Mouse (Mus musculus) cerebellum, adult 9-10 months (tissue): ENCODE measurements around the gene Zfp37.
A peak's percentile ranks its signal among the peaks of the same experiment; 100 is the strongest.
"Not testable (repeated sequence)": the region's sequence is repeated elsewhere in the genome, so short reads cannot be mapped to it uniquely, and the experiment has no call there.

Experiments used
- DNase-seq: peaks from one replicate; pipeline ENCODE4 v3.0.0; 2022

Zfp37 gene

DNA sequence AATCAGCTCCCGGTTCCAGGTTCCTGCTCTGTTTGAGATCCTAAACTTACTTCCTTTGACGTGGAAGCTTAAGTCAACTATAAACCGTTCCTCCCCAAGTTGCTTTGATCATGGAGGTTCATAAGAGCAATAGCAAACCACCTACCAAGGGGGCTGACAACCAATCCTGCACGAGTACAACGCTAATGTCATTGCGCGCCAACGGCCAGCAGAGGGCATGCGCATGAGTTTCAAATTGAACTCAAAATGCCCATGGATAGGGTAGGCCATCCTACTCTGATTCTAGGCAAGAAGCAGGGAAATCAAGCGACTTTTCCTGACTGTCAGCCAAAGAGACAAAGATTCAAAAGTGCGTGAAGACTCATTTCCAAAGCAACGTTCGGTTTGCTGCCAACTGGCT, at the start of gene Zfp37:
Zfp37 (minus strand) TSS at position 279 of the 400 bp plus-strand sequence.
- no peak for DNase-seq

DNA sequence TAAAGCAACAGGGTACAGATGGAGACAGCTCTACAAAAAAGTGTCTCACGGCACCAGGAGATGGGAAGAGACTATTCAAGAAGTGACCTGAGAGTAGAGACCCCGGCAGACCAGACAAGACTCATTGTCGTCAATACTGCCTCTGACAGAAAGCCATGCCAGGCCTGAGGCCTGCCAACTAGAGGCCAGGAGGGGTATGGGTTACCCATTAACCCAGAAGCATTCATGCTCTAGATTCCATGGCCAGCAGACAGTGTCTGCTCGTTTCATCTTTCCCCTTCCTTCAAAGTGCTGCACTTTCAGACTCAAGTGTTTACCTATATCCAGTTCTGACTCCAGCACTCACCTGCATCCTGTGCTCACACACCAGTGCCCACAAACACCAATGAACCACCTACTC, 47.2 kb upstream of the Zfp37 start:
- no peak for DNase-seq

- no peak for DNase-seq
These were observed 46.4 kb upstream of the Zfp37 start for GRCm38 (mm10) chr4:62277222-62277621.

- DNase-seq = no peak
These were observed 45.8 kb upstream of the Zfp37 start for GRCm38 (mm10) chr4:62276642-62277041.

GRCm38 (mm10) chr4:62274841-62275536, 44.1 kb upstream of the Zfp37 start:
- no peak for DNase-seq

DNA sequence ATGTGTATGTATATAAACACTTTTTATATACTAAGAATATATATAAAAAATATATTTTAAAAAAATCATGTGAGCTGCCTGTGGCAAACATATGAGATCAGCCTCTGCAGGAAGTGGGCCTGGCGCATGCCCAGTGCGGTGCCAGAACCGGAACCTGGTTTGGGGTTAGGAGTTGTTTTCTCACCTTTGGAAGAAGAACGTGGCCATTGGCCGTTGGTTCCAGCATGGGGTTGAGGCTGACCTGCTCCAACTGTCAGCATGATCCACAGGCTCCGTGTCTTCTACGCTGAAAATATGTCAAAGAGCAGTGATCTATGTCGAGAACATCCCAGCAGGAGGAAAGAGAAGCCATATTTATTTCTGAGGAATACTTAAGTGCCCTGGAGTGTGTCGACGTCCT, 43.1 kb upstream of the Zfp37 start:
- DNase-seq = no peak

DNA sequence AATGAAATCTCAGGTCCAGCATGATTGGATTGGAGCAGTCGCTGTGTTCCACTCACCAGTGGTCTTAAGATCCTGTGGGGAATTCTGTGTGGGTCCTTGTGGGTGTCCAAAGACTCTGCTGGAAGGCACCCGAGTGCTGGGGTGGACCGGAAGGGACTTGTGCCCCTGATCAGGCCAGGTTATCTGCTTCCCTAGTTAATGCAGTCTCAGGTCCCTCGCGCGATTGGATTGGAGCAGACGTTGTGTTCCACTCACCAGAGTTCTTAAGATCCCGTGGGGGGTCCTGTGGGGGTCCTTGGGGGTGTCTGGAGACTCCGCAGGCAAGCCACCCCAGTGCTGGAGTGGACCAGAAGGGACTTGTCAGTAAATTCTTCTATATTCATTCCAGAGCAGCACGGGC, 41.8 kb upstream of the Zfp37 start:
- DNase-seq = no peak

GRCm38 (mm10) chr4:62267101-62267500, 36.3 kb upstream of the Zfp37 start:
- no peak for DNase-seq

DNA sequence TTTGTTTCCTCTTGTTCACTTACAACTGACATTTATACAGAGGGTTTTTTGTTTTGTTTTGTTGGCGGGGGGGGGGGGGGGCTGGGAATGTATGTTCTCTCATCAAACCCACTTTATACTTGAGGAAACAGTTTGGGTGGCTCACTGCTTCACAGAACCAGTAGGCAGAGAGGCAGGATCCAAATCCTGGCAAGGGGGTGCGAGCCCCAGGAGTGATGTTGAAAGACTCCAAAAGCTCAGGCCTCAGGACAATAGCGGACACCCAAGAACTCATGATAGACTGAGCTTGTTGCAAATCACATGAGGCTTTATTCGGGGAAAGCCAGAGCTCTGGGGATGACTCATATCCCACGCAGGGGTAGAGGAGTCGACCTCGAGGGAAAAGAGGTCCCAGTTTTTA, 35.2 kb upstream of the Zfp37 start:
- not testable (repeated sequence) for DNase-seq

- DNase-seq = no peak
These were observed 34.4 kb upstream of the Zfp37 start for GRCm38 (mm10) chr4:62265154-62265836.

- peak; percentile 5 for DNase-seq
These were observed 32.4 kb upstream of the Zfp37 start for GRCm38 (mm10) chr4:62263133-62263844.

DNA sequence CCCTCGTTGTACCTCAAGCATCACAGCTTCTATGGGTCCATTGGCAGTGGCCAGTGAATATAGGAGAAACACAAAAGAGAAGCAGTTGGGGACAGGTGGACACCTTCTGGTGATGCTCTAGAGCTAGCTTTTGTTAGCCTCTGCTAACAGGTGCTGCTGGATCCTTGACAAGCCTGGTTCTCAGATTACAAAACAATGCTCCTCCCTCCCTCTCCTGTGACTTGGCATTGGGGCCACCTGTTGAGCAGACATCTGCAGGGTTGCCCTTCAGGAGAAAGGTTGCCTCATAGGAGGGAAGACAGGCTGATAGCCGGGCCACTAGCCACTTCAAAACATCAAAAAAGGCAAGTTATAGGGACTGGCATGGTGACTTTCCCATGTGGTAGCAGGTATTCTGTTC, 31.4 kb upstream of the Zfp37 start, which contains the start of gene Slc31a2:
Slc31a2 (plus strand) TSS at position 287 of the 400 bp plus-strand sequence.
- no peak for DNase-seq

DNA sequence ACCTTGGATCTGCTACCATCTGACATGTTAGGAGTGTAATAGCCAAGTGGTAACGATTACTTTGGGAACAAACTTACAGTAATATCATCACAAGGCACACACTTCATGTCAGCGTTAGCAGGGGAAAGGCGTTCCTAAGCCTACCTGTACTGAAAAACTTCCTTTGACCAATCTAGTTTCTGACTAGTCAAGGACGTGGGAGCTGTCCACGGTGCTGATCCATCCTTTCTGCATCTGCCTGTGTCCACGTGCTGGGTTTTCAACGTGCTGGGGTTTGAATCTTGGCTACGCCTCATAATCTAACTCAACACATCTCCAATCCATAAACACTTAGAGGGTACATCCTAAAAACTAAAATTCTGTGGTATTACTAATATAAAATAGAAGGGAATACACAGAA, 26.1 kb upstream of the Zfp37 start:
- DNase-seq = no peak

GRCm38 (mm10) chr4:62254551-62254950, 23.7 kb upstream of the Zfp37 start:
- DNase-seq = no peak

DNA sequence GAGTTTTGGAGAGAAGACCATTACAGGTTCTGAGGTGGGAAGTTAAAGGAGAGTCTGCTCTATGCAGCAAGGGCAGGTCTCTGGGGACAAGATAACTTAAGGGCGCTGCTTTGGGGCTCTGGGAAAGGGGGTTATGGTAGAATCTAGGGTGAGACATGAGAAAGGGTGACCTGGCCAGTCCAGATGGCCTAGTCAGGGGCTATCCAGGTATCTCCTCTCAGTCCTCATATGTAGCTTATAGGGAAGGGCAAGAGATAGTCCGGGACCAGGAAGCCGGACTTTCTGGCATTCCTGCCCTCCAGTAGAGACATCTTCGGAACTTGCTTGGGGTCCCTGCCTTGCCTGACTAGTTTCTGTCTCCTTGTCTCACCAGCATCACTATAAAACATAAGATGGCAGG, 20.9 kb upstream of the Zfp37 start:
- no peak for DNase-seq

DNA sequence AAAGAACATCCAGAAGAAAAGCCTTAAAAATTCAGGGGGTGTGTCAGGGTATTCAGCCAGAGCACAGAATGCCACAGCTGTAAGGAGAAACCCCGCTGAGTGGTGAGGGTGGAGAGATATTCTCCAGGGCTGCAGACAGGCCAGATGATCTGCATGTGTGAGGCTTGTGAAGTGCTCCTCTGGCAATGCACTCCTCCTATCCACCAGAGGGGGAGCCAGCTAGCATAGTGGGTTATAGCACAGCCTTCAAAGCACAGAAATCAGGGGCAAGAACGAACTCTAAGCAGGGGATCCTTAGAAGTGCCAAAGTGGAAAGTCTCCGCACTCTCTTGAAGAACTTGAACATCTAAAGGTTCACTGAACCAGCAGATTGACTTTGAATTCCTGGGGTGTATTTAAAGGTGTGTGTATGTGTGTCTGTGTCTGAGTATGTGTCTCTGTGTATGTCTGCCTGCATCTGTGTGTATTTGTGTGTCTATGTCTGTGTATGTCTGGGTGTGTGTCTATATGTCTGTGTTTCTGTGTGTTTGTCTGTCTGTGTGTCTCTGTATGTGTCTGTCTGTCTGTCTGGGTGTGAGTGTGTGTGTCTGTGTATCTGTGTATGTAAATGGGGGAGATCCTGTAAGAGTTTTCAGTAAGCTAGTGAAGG, 20.2 kb upstream of the Zfp37 start:
- no peak for DNase-seq

DNA sequence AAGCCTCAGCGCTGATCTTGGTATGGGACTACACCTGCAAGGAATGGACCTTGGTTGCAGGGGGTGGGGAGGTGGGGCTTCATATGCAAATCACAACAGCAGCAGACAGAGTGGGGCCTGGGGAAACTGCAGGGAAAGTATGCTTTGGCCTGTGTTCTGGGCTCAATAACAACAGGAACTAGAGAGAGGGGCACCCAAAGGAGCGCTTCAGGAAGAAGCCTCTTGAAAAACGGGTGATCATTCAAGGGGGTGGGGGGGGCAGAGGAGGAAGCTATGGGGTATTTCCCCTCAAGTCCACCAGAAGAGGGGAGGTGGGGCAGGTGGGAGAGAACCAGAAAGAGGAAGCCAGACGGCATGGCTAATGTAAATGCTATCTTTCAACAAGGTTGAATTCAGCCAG, 17.5 kb upstream of the Zfp37 start:
- DNase-seq = no peak

DNA sequence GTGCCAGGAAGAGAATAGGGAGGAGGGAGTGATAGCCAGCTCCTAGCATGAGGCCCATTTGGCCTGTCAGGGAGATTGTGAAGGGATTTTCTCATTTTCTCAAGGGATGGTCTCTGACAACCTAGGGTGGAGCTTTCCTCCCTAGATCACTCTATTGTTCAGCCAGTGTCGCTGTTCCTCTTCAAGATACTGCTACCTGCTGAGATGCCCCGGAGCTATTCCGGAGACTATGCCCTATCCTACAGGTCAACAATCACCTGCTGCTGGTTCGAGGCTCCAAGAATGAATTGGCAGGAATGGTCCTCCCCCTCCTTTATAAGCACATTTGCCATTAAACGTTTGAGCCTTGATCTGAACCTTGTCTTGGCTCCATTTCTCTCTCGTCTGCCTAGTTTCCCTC, 9.7 kb upstream of the Zfp37 start:
- DNase-seq = no peak

- DNase-seq = no peak
These were observed 694 bp downstream of the Zfp37 start for GRCm38 (mm10) chr4:62230153-62230552.

DNA sequence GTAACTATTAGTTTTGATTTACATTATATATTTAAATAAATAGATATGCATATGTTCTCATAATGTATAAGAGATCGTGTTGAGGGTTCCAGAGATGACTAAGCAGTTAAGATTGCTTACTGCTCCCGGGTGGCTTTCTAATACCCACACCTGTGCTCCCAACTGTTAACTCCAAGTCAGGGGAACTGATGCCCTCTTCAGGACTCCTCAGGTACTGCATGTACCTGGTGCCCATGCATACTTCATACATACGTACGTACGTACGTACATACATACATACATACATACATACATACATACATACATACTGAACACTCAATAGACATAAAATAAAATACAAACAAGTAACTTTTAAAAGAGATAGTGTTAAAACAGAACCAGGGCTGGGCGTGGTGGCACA, 1.4 kb downstream of the Zfp37 start:
- DNase-seq = peak; percentile 25

DNA sequence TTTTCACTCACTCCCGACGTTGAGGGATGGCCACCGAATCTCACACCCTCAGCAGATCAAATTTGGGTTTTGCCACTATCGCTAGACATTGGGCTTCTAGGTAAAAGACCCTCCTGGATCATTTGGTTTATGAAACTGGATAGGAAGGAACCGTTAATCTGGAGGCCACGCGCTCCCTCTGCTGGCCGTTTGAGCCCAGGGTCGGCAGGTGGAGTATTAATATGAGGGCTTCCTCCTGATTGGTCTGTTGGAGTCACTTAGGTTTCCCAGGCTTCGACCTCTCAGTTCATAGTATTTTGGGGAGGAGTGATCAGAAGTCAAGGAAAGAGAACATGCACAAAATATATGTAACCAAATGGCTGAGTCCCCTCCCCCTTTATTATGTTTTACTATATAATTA, 2.5 kb downstream of the Zfp37 start:
- peak; percentile 37 for DNase-seq

GRCm38 (mm10) chr4:62213490-62213889, 17.4 kb downstream of the Zfp37 start:
- DNase-seq = no peak

- DNase-seq = peak; percentile 13
These were observed 20.8 kb downstream of the Zfp37 start for GRCm38 (mm10) chr4:62210035-62210434.
